Mouse (Mus musculus): ENCODE measurements around the gene Nisch. TPM values are rescaled to one million over a fixed set of nuclear protein-coding genes. Genes with fewer than 3 reads are reported as not detected.
A peak's percentile ranks its signal among the peaks of the same experiment; 100 is the strongest.

The Nisch gene
- 340 and 345 TPM in 2 replicates for polyA plus RNA-seq (2015; fragmentation: Nextera tagmentation; extraction: Ambion mirVana)

DNA sequence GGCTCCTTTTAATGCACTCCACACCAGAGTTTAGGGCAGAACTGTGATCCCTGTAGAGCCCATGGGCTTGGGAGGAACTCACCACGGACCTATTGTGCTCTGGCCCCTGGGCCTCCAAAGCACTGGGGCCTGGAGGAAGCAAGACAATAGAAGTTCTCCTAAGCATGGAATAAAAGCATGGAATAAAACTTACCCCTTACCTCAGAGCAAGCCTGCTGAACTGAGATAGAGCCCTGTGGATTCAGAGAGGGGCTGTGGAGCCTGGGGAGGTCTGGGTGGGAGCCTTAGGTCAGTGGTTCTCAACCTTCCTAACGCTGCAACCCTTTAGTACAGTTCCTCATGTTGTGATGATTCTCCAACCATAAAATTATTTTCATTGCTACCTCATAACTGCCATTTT lies at the start of gene Nisch:
Nisch (minus strand) TSS at position 101 of the 400 bp plus-strand sequence.
- 74% methylated on average over 2 of the region's 2 CpGs for WGBS
- Histone ChIP-seq H3K36me3 (peaks cover 12% of the 10 kb centered on the region), H3K4me2 (peak within 1 kb of the TSS; percentile 54), H3K27ac (replicated peaks) (peak within 1 kb of the TSS; percentile 48), H3K27me3 (replicated peaks) (peaks cover 2% of the 10 kb centered on the region; the same call in 1 of the 2 replicates), H3K4me1 (peaks cover 57% of the 10 kb centered on the region), H3K9me3 (no peaks in the 10 kb centered on the region), H3K4me3 (peak within 1 kb of the TSS; percentile 13; the same call in 1 of the 2 replicates), H3K9ac (peak within 1 kb of the TSS; percentile 75)
- no peak for ATAC-seq (ENCODE audit: extremely low read depth, insufficient number of reproducible peaks, low FRiP score, low TSS enrichment)

GRCm38 (mm10) chr14:31260932-31261331 lies 44.2 kb upstream of the Nisch start:
- H3K4me3 ChIP-seq: no peak overlapping the region
- ATAC-seq (ENCODE audit: extremely low read depth, insufficient number of reproducible peaks, low FRiP score, low TSS enrichment): no peak
- peaks cover 65% of the 10 kb centered on the region for H3K36me3 ChIP-seq
- no peak overlapping the region for H3K27ac ChIP-seq (replicated peaks)
- H3K4me2 ChIP-seq: no peak overlapping the region
- H3K4me1 ChIP-seq: no peaks in the 10 kb centered on the region
- no peak overlapping the region for H3K9ac ChIP-seq
- WGBS: 85% methylated on average over 9 of the region's 9 CpGs
- no peaks in the 10 kb centered on the region for H3K27me3 ChIP-seq (replicated peaks)
- no peaks in the 10 kb centered on the region for H3K9me3 ChIP-seq

GRCm38 (mm10) chr14:31260374-31260773 lies 43.6 kb upstream of the Nisch start:
- Histone ChIP-seq H3K36me3 (peaks cover 71% of the 10 kb centered on the region), H3K27me3 (replicated peaks) (no peaks in the 10 kb centered on the region), H3K9me3 (no peaks in the 10 kb centered on the region), H3K27ac (replicated peaks) (no peak overlapping the region), H3K4me2 (no peak overlapping the region), H3K4me1 (no peaks in the 10 kb centered on the region), H3K4me3 (no peak overlapping the region), H3K9ac (no peak overlapping the region)
- no peak for ATAC-seq (ENCODE audit: extremely low read depth, insufficient number of reproducible peaks, low FRiP score, low TSS enrichment)
- WGBS: 87% methylated on average over 4 of the region's 4 CpGs

DNA sequence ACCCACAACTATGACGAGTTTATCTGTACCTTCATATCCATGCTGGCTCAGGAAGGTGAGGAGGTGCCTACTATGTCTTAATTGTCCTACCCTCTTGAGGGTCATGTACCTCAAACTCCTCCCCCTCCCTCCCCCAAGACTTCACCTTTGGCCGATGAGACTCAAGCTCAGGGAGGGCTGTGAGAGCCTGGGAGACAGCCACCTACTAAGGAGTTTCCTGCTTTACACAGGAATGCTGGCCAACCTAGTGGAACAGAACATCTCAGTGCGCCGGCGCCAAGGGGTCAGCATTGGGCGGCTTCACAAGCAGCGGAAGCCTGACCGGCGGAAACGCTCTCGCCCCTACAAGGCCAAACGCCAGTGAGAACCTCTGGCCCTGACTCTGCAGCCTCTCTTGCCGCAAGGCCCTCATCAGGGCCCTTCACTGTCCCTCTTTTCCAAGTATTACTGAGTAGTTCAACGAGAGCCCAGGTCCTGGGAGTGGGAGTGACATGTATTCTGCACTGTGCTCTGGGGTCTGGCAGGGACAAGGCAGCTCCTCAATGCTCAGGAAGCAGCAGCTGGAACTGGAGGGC lies 41.8 kb upstream of the Nisch start:
- ATAC-seq (ENCODE audit: extremely low read depth, insufficient number of reproducible peaks, low FRiP score, low TSS enrichment): no peak
- Histone ChIP-seq H3K4me1 (no peaks in the 10 kb centered on the region), H3K27ac (replicated peaks) (no peak overlapping the region), H3K9ac (no peak overlapping the region), H3K27me3 (replicated peaks) (no peaks in the 10 kb centered on the region), H3K9me3 (no peaks in the 10 kb centered on the region), H3K36me3 (peaks cover 89% of the 10 kb centered on the region), H3K4me3 (no peak overlapping the region), H3K4me2 (no peak overlapping the region)
- 91% methylated on average over 14 of the region's 14 CpGs for WGBS

DNA sequence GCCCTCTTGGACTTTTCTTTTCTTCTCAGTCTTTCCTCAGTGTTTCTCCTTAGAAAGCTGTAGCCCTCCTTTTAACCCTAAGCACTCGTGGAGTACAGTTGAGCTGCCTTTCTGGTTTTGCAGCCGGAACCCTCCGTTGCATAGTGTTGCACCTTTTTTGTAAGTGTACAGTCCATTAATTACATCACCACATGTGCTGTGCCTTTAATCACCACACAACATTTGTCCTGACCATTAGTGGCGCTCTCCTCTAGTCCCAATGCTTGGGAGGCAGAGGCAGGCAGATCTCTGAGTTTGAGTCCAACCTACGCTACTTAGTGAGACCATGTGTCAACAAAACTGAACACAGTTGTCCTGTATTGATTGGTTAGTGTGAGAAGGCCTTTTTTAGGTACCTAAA lies 35.3 kb upstream of the Nisch start:
- 86% methylated on average over 5 of the region's 5 CpGs for WGBS
- H3K27ac ChIP-seq (replicated peaks): no peak overlapping the region; the same call in 1 of the 2 replicates

DNA sequence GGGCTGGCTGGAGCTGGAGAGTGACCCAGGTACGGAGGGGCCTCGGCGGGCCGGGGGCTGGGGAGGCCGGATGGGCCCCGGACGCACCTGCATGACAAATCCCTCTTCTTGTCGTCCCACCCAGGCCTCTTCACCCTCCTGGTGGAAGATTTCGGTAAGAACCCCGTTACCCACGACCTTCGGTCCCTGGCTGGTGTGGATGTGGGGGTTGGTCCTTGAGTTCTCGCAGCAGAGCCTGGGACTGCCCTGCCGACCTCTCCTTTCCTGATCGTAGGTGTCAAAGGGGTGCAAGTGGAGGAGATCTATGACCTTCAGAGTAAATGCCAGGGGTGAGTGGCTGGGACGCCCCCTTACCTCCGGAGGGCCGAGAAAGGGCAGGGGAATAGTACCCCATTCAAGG lies 34.9 kb upstream of the Nisch start:
- 2% methylated on average over 15 of the region's 18 CpGs for whole genome bisulfite sequencing
- Histone ChIP-seq H3K9me3 (no peaks in the 10 kb centered on the region), H3K4me3 (peak overlapping the region; percentile 71), H3K27ac (replicated peaks) (peak overlapping the region; percentile 95), H3K36me3 (peaks cover 43% of the 10 kb centered on the region), H3K9ac (peak overlapping the region; percentile 94), H3K27me3 (replicated peaks) (no peaks in the 10 kb centered on the region), H3K4me2 (peak overlapping the region; percentile 87), H3K4me1 (peaks cover 27% of the 10 kb centered on the region)
- no peak for ATAC-seq (ENCODE audit: extremely low read depth, insufficient number of reproducible peaks, low FRiP score, low TSS enrichment)

More for the DNA sequence above, 35.3 kb upstream of the Nisch start:
- H3K4me2 ChIP-seq: peak overlapping the region; percentile 87
- H3K9me3 ChIP-seq: no peaks in the 10 kb centered on the region
- H3K36me3 ChIP-seq: peaks cover 47% of the 10 kb centered on the region
- H3K27me3 ChIP-seq (replicated peaks): no peaks in the 10 kb centered on the region
- peaks cover 24% of the 10 kb centered on the region for H3K4me1 ChIP-seq
- ATAC-seq (ENCODE audit: extremely low read depth, insufficient number of reproducible peaks, low FRiP score, low TSS enrichment): no peak
- peak overlapping the region; percentile 94 for H3K9ac ChIP-seq
- H3K4me3 ChIP-seq: peak overlapping the region; percentile 71

DNA sequence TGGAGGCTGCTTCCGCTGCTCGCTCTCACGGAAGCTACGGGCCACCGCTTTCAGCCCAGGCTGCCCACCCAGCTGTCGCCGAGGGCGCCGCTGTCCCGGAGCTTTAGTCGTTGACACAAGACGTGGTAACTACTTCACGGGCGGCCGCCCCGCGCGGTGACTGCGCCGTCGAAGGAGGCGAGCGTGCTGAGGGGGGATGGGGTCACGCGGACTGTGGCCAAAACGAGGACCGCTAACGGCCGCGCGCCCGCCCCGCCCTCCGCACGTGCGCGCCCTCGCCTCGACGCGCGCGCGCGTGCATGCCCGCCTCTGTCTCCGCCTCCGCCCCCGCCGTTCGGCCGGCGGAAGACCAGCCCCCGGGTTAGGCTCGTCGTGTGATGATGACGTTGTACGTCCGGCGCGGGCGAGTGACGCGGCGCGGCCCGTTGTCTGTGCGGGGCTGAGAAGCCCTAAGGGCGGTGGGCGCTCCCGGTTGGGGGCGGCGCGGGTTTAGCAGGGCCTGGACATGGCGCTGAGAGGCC lies 34.4 kb upstream of the Nisch start, which contains the start of the genes Phf7 and Bap1:
Phf7 (minus strand) TSS at position 234 of the 521 bp plus-strand sequence.
Bap1 (plus strand) TSS at position 367 of the 521 bp plus-strand sequence.
- H3K27me3 ChIP-seq (replicated peaks): no peaks in the 10 kb centered on the region
- peak; percentile 87 for ATAC-seq (ENCODE audit: extremely low read depth, insufficient number of reproducible peaks, low FRiP score, low TSS enrichment)
- peaks cover 38% of the 10 kb centered on the region for H3K36me3 ChIP-seq
- H3K9me3 ChIP-seq: no peaks in the 10 kb centered on the region
- H3K4me3 ChIP-seq: peak within 1 kb of the TSS; percentile 71
- H3K9ac ChIP-seq: peak within 1 kb of the TSS; percentile 94
- under 1% methylated on average over 75 of the region's 75 CpGs for WGBS
- peaks cover 32% of the 10 kb centered on the region for H3K4me1 ChIP-seq
- peak within 1 kb of the TSS; percentile 95 for H3K27ac ChIP-seq (replicated peaks)
- peak within 1 kb of the TSS; percentile 87 for H3K4me2 ChIP-seq

GRCm38 (mm10) chr14:31250222-31251083 lies 33.7 kb upstream of the Nisch start:
- 17% methylated on average over 38 of the region's 38 CpGs for WGBS
- Histone ChIP-seq H3K36me3 (peaks cover 31% of the 10 kb centered on the region), H3K4me2 (peak overlapping the region; percentile 70), H3K27ac (replicated peaks) (peak overlapping the region; percentile 95), H3K9ac (peak overlapping the region; percentile 89), H3K9me3 (no peaks in the 10 kb centered on the region), H3K4me3 (peak overlapping the region; percentile 71), H3K4me1 (peaks cover 38% of the 10 kb centered on the region), H3K27me3 (replicated peaks) (no peaks in the 10 kb centered on the region)
- peak; percentile 65 for ATAC-seq (ENCODE audit: extremely low read depth, insufficient number of reproducible peaks, low FRiP score, low TSS enrichment)

- ATAC-seq (ENCODE audit: extremely low read depth, insufficient number of reproducible peaks, low FRiP score, low TSS enrichment): no peak
- no peak overlapping the region for H3K27ac ChIP-seq (replicated peaks)
- no peaks in the 10 kb centered on the region for H3K27me3 ChIP-seq (replicated peaks)
- H3K36me3 ChIP-seq: peaks cover 10% of the 10 kb centered on the region
- no peaks in the 10 kb centered on the region for H3K9me3 ChIP-seq
- H3K4me3 ChIP-seq: no peak overlapping the region
- no peak overlapping the region for H3K4me2 ChIP-seq
- no peak overlapping the region for H3K9ac ChIP-seq
- whole genome bisulfite sequencing: 87% methylated on average over 6 of the region's 6 CpGs
- H3K4me1 ChIP-seq: peaks cover 38% of the 10 kb centered on the region
These were observed 31.6 kb upstream of the Nisch start for GRCm38 (mm10) chr14:31248396-31248795.

GRCm38 (mm10) chr14:31245946-31246345 lies 29.2 kb upstream of the Nisch start:
- no peaks in the 10 kb centered on the region for H3K36me3 ChIP-seq
- H3K27me3 ChIP-seq (replicated peaks): no peaks in the 10 kb centered on the region
- peak overlapping the region; percentile 53 for H3K27ac ChIP-seq (replicated peaks)
- peaks cover 27% of the 10 kb centered on the region for H3K4me1 ChIP-seq
- H3K4me2 ChIP-seq: no peak overlapping the region
- H3K4me3 ChIP-seq: no peak overlapping the region
- WGBS: 35% methylated on average over 1 of the region's 1 CpGs
- no peaks in the 10 kb centered on the region for H3K9me3 ChIP-seq
- H3K9ac ChIP-seq: 0 out of 2 replicates have a peak overlapping the region, but pooled peaks have one; percentile 1
- ATAC-seq (ENCODE audit: extremely low read depth, insufficient number of reproducible peaks, low FRiP score, low TSS enrichment): no peak

DNA sequence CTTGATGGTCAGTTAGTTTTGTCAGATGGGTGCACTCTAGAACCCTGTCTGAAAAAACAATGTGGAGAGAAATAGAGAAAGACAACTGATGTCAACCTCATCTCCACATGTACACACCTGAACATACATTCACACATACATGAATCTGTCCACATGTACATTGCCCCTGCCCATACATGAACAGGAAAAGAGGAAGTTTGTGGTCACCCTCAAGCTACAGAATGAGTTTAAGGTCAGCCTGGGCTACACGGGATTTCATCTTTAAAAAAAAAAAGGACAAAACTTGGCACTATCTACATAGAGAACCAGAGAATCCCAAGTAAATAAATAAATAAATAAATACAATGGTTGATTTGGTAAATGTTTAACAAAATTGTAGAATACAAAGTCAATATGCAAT lies 28.0 kb upstream of the Nisch start:
- H3K9ac ChIP-seq: no peak overlapping the region
- no peak for ATAC-seq (ENCODE audit: extremely low read depth, insufficient number of reproducible peaks, low FRiP score, low TSS enrichment)
- no peak overlapping the region for H3K4me2 ChIP-seq
- H3K27me3 ChIP-seq (replicated peaks): no peaks in the 10 kb centered on the region
- WGBS: 73% methylated on average over 1 of the region's 1 CpGs
- H3K27ac ChIP-seq (replicated peaks): no peak overlapping the region
- peaks cover 20% of the 10 kb centered on the region for H3K4me1 ChIP-seq
- H3K4me3 ChIP-seq: no peak overlapping the region
- H3K9me3 ChIP-seq: no peaks in the 10 kb centered on the region
- no peaks in the 10 kb centered on the region for H3K36me3 ChIP-seq
